Mouse (Mus musculus): ENCODE results near the gene Narfl.

DNA sequence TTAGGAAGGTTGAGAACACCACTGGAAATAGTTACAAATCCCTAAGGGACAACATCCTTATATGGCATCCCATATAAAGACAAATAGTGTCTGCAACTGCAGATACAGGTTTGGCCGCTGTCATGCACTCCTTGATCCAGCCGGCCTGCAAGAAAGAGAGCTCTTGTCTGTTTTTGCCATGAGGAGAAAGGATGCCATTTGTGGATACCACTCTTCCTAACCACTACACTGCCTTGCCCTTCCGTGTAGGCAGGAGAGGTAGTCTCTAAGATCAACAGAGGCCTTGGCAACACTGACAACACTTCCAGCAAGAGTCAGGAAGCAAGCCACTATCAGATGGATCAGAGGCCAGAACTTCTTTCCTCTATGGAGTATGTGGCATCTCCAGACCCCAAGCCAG is 12.7 kb downstream of the Narfl start, which contains the start of gene Ccdc78:
- TF ChIP-seq CTCF (IDR thresholded peaks at IDR 0.05; ENCODE audit: extremely low read depth, insufficient read depth, insufficient read length, insufficient replicate concordance) (no peak), POLR2A (IDR thresholded peaks at IDR 0.05; ENCODE audit: low read depth, low read length) (no peak)
